Mouse (Mus musculus) thymus, adult 2 months (tissue): ENCODE data around the gene Klhl7. TPM values are rescaled to one million over a fixed set of nuclear protein-coding genes. Genes with fewer than 3 reads are reported as not detected.

Experiments used
- DNase-seq: peaks from one replicate; pipeline ENCODE4 v3.0.0; 2021
- H3K27ac ChIP-seq: fragments of 200-500 bp; 2 replicates; pipeline ENCODE4 v1.5.1; 2012; ENCODE audit warnings: low read length, control low read depth; ENCODE audit not compliant: control insufficient read depth, insufficient read depth
- H3K27me3 ChIP-seq: fragments of 200-500 bp; 2 replicates; pipeline ENCODE4 v1.6.1; 2012; ENCODE audit warnings: mild to moderate bottlenecking, low read length, moderate library complexity, mixed read lengths; ENCODE audit not compliant: control insufficient read depth, insufficient read depth
- H3K36me3 ChIP-seq: fragments of 200-500 bp; 2 replicates; pipeline ENCODE4 v1.6.1; 2012; ENCODE audit warnings: mild to moderate bottlenecking, low read length, moderate library complexity; ENCODE audit not compliant: control insufficient read depth, insufficient read depth
- H3K4me1 ChIP-seq: fragments of 200-500 bp; replicated peaks from 2 replicates; pipeline ENCODE4 v1.6.1; 2012; ENCODE audit warnings: low read length; ENCODE audit not compliant: control insufficient read depth, insufficient read depth
- H3K4me3 ChIP-seq: fragments of 200-500 bp; 2 replicates; pipeline ENCODE4 v1.5.1; 2012; ENCODE audit warnings: mild to moderate bottlenecking, low read length, control low read depth, moderate library complexity; ENCODE audit not compliant: control insufficient read depth, insufficient read depth
- CTCF ChIP-seq: fragments of 200-500 bp; IDR thresholded peaks from 2 replicates; pipeline ENCODE4 v1.5.1; 2012; ENCODE audit warnings: mild to moderate bottlenecking, control low read depth, low read length, moderate library complexity, borderline replicate concordance; ENCODE audit not compliant: control insufficient read depth, poor library complexity, insufficient read depth; ENCODE audit errors: extremely low read depth
- POLR2A ChIP-seq: fragments of 200-500 bp; IDR thresholded peaks from 2 replicates; pipeline ENCODE4 v1.6.1; 2012; ENCODE audit warnings: mild to moderate bottlenecking, low read length, control low read depth, moderate library complexity; ENCODE audit not compliant: control insufficient read depth, poor library complexity, insufficient read depth; ENCODE audit errors: extremely low read depth
- WGBS: fragments of 180-500 bp; shearing (Covaris S2); methylation state at CpG from one replicate; pipeline ENCODE4 v1.1.7; 2018; 5-methylcytosine and 5-hydroxymethylcytosine counted together
- polyA plus RNA-seq: library from polyadenylated mRNA; depleted of rRNA; stranded (reverse); fragments of >200 nt; gene quantifications from 2 replicates; pipeline ENCODE4 v1.2.3, GENCODE M21; 2012; rRNA removed

The Klhl7 gene
- 2.0 and 2.7 TPM in 2 replicates for polyA plus RNA-seq

GRCm38 (mm10) chr5:24100106-24100809 is at the start of gene Klhl7:
Klhl7 (plus strand) TSS chr5:24100605.
- peak; percentile 74 for DNase-seq
- 4% methylated on average over 47 of the region's 47 CpGs for WGBS
- H3K4me1 ChIP-seq = peaks cover 3% of the 10 kb centered on the region
- H3K27ac ChIP-seq = no peak within 1 kb of the TSS
- TF ChIP-seq POLR2A (0 out of 2 replicates have a peak, but pooled peaks have one; percentile 42), CTCF (no peak)
- peak within 1 kb of the TSS; percentile 57 for H3K4me3 ChIP-seq
- H3K36me3 ChIP-seq = no peaks in the 10 kb centered on the region
- 0 out of 2 replicates have a peak, but pooled peaks cover 2% of the 10 kb centered on the region for H3K27me3 ChIP-seq

DNA sequence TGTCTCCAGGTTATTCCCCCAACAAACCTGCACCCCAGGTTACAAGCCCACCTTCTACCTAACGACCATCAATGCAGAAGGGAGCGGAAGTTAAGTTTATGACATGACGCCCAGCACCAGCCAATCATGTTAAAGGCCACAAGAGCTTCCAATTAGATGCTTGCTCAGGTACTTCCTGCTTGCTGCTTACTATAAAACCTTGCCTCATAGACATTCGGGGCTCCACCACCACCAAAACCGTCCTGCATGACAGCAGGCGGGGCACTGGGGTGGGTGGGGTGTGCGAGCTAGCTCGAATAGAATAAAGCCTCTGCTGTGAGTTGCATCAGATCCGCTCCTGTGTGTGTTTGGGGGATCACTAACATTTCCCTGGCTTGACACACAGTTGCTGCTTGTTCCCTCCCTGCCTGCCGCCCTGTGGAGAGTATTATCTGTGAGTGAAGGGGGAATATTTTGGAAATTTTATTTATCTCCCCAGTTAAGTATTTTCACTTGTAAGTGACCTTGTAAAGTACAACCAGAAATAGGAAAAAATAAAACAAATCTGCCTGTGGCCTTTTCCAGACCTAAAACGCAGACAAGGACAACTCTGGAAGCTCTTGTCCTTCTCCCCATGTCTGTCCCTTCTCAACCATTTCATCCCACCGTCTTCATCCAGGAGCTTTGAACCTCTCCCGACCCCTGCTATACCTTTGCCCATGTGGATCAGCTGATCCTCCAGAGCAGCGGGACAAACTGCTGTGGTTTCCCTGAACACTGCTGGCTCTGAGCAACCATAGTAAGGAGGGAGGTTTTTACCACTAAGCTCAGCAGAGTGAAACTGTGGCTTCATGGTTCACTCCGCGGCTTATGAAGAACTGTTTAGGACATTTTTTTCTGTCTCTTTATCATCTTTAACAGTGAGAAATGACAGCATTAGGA is 48.4 kb upstream of the Klhl7 start:
- WGBS = 80% methylated on average over 16 of the region's 16 CpGs
- TF ChIP-seq CTCF = no peak
- TF ChIP-seq POLR2A = no peak

DNA sequence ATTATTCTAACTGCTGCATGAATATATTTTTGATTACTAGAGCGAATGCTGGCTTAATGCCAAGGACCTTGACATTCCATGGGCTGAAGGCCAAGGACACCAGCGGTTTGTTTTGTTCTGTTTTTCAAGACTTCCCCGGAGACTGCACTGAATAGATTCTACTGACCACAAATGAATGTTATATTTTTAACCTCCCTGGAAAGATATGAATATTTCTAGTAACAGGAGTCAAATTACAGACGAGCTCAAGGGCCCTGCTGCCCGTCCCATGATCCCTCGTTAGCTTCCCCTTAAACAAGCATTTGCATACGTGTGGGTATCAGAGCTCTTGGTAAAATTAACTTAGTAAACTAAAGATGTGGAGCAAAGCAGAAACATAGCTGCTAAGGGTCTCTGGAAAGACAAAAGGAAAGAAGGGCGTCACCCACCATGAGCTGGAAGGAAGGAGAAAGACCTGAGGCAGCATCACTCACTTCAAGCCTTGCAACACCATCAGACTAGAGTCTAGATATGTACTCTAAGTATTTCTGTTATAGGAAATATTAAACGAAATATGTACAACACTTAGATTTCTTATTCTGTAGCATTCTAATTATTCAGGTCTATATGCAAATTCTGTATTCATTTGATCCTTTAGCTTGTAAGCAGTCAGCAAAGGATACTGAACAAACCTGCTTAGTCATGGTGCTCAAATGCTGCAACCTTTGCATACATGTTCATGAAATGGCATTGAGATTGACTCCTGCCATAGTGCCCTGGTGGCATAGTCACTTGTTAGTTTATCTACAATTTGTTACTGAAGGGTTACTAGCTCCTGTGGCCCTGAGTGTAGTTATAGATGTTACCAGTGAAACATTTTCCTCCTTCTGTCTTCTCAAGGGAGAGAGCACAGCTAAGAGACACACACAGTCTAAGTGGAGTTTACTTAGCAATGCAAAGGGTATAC is 46.9 kb upstream of the Klhl7 start:
- Histone ChIP-seq H3K4me3 (no peak overlapping the region), H3K4me1 (no peaks in the 10 kb centered on the region), H3K27me3 (no peaks in the 10 kb centered on the region), H3K27ac (no peak overlapping the region), H3K36me3 (no peaks in the 10 kb centered on the region)
- DNase-seq = no peak
- 62% methylated on average over 9 of the region's 9 CpGs for WGBS
- TF ChIP-seq CTCF = no peak
- no peak for TF ChIP-seq POLR2A

More for the DNA sequence above, 48.4 kb upstream of the Klhl7 start:
- Histone ChIP-seq H3K4me3 (no peak overlapping the region), H3K36me3 (no peaks in the 10 kb centered on the region), H3K27ac (no peak overlapping the region), H3K27me3 (no peaks in the 10 kb centered on the region), H3K4me1 (no peaks in the 10 kb centered on the region)
- DNase-seq = no peak

DNA sequence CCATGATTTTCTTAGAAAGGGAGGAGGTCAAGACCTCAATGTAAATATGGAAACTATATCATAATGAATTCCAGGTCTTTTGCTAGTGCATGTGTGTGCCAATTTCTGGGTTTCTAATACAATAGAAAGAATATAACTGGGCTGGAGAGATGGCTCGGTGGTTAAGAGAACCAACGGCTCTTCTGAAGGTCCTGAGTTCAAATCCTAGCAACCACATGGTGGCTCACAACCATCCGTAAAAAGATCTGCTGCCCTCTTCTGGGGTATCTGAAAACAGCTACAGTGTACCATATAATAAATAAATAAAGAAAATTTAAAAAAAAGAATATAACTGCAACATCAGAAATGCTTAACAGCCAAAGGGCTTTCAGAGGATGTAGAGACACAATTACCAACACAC is 46.0 kb upstream of the Klhl7 start:
- no peak for DNase-seq
- no peak for TF ChIP-seq POLR2A
- TF ChIP-seq CTCF = no peak
- Histone ChIP-seq H3K27ac (no peak overlapping the region), H3K4me1 (no peaks in the 10 kb centered on the region), H3K4me3 (no peak overlapping the region), H3K36me3 (no peaks in the 10 kb centered on the region), H3K27me3 (no peaks in the 10 kb centered on the region)
- 91% methylated on average over 3 of the region's 3 CpGs for WGBS

GRCm38 (mm10) chr5:24056865-24057264 is 43.5 kb upstream of the Klhl7 start:
- H3K4me1 ChIP-seq = no peaks in the 10 kb centered on the region
- TF ChIP-seq POLR2A (no peak), CTCF (no peak)
- H3K27me3 ChIP-seq = no peaks in the 10 kb centered on the region
- no peak for DNase-seq
- H3K27ac ChIP-seq = no peak overlapping the region
- H3K4me3 ChIP-seq = no peak overlapping the region
- WGBS = 95% methylated on average over 2 of the region's 2 CpGs
- H3K36me3 ChIP-seq = no peaks in the 10 kb centered on the region
